Mouse (Mus musculus): ENCODE results near the gene Zmiz1. TPM values are rescaled to one million over a fixed set of nuclear protein-coding genes. Genes with fewer than 3 reads are reported as not detected.

Gene Zmiz1
- 100 to 1,000 TPM in 2 of 4 experiments, 10 to 100 TPM in 2; 90.3 to 192 (median 125) TPM for total RNA-seq (2022)

GRCm38 (mm10) chr14:25459016-25459393 is at the start of gene Zmiz1:
Gene Zmiz1, plus strand, starts transcription at chr14:25459185.
- DNase-seq = peak; percentile 87

DNA sequence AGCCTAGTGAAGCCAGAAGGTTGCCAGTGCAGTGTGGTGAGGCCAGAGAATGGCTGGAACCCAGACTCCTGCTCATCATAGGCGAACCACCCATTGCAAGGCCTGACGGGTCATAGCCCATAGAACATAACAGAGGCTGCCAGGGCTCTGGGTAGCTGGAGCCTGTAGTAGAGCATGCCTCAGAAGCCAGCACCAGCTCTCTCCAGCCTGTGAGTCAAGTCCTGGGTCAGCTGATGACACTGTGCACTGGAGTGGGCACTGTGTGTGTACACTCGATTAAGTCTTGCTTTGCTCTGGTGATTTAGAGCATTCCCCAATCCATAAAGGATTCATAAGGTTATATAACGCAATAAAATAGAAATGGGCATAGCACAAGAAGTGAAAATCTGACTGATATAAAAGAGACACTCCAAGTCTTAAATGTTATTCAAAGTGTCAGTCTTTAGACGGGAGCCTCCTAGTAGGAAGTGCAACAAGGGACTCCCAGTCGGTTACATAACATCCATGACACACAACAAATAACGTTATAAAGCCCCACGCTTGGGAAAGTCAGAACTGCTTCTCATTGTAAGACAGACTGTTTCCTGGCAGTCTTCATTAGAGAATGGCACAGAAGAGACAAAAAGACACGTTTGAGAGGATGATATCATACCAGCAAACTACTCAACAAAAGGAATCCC is 47.0 kb upstream of the Zmiz1 start:
- DNase-seq = no peak

- no peak for DNase-seq
Observed at GRCm38 (mm10) chr14:25412811-25413210, 46.2 kb upstream of the Zmiz1 start.

DNA sequence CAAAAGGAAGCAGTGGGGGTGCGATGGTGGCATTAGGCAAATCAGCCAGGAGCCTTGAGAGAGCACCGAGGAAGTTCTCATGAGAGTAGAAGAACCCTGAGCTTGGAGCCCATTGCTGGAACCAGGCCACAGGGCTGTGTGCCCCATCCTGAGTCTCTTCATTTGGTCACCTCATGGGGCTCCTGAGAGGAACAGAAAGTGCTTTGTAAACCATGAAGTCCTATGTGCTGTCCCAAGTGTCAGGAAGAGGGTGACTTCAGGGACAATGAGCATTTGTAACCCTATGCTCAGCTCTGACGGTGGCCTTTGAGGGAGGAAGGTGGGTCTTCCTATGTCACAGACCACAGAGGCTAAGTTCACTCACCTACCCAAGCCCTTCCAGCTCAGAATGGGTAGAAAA is 45.5 kb upstream of the Zmiz1 start:
- DNase-seq = no peak

GRCm38 (mm10) chr14:25414115-25414514 is 44.9 kb upstream of the Zmiz1 start:
- no peak for DNase-seq

DNA sequence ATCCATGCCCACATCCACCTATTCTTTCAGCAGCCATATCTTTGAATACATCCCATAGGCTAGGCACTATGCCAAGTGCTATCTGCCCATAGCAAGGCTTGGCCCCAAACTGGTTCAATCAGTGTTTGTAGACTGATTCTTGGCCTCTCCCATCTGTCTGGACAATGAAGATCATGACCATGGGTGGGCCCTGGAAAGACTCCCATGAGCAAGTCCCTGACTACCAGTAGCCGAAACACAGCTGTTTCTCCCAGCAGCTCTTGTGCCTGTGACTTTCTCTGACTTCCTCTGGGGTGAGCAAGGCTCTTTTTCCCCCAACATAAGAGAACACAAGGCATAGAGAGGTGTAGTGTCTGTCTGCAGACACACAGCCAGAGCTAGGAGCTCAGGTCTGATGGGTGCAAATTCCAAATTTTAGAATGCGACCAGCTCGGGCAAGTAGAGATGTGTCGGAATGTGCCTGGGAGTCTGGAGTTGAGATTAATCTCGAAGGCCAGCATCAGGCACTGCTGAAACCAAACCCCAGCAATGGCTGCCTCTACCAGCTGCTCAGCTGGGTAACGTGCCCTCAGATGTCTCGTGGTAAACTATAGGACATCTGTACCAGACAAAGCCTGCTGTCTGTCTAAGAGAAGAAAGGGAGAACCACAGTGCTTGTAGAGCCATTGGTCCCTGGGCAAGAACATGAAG is 38.8 kb upstream of the Zmiz1 start:
- no peak for DNase-seq

DNA sequence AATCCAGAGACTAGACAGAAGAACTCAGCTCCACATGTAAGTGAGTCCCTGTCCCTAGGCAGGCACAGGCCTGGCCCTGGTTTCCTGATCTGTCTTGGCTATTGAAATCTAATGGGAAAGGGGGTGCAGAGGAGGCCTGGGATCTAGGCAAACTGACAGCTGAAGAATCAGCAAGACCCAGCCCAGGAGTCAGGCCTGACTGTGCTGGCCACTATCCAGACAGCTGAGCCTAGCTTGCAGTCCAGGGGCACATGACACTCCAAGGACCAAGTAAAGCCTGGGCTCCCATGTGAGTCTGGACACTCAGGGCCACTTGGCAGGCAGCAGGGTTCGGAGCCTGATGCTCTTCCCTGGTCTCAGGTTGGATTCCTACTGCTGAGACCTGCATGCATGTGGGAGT is 38.0 kb upstream of the Zmiz1 start:
- peak; percentile 75 for DNase-seq

DNA sequence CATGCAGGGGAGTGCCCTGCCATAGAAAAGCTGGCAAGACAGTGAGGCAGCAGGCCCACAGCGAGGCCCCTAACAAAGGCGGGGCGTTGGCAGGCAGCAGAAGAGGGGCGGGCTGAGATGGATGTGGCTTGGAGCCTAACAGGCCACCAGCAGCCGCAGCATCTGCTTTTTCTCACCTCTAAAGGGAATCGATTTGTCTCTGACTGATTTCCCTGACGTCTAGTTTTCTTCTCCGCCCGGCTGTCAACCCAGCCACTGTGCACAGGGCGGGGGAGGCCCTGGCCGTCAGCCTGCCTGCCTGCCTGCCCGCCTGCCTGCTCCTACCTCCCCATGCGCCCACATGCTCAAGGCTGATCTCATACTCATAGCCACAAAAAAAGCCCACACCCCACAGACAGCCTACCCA is 37.4 kb upstream of the Zmiz1 start:
- DNase-seq = peak; percentile 11

GRCm38 (mm10) chr14:25422946-25423345 is 36.0 kb upstream of the Zmiz1 start:
- no peak for DNase-seq

GRCm38 (mm10) chr14:25423721-25424443 is 35.1 kb upstream of the Zmiz1 start:
- no peak for DNase-seq

GRCm38 (mm10) chr14:25438255-25438654 is 20.7 kb upstream of the Zmiz1 start:
- no peak for DNase-seq

- DNase-seq = no peak
Observed at GRCm38 (mm10) chr14:25440116-25440515, 18.9 kb upstream of the Zmiz1 start.

DNA sequence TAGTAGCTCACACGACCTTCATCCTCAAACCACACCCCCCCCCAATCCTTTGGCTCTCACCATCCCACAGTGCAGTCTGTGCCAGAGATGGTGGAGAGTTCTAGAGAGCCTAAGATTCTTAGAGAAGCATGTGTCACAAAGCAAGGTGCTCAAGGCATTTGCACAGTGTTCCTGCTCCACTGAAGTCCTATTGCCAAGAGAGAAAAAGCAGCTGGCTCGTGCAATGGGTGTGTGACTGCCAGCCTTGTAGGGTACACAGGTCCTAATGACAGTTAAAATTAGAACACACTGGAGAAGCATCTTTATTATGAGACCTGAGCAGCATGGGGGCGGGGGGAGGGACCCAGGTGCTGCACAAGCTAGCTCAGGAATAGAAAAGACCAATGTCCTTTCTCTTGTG is 18.2 kb upstream of the Zmiz1 start:
- DNase-seq = no peak

DNA sequence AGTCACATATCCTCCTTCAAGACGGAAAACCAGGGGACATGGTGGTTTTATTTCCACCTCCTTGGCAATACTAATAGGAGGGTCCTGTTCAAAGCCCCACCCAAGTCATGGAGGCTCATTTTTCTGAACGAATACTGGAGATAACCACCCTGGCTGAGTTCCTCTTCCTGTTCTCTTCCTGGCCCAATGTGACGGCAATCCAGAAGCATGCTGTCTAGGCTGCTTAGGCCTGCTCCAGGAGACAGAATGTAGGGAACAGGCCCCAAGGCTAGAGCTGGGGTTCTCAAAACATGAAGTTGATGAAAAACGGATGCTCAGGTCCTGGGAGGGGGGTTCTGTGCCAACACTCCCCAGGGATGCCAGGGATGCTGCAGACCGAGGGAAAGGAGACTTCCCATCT is 17.5 kb upstream of the Zmiz1 start:
- DNase-seq = no peak

DNA sequence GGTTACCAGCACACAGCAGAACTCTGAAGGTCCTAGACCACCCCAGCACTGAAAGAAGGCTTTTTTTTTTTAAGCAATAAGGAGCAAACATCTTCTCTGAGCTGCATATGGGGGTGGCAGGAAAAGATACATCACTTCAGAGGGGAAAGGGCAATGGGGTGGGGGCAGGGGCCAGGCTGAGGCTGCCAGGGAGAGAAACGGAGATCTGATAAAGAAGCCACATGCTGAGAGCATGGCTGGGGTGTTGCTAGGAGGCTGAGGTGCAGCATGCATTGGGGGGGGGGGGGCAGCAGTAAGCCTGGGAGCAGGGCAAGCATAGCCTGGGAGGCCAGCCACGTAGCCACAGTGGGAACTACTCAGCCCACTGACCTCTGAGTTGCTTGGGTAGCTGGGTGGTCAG is 16.3 kb upstream of the Zmiz1 start:
- DNase-seq = no peak

GRCm38 (mm10) chr14:25447136-25447775 is 11.7 kb upstream of the Zmiz1 start:
- no peak for DNase-seq

GRCm38 (mm10) chr14:25448471-25448870 is 10.5 kb upstream of the Zmiz1 start:
- DNase-seq = no peak

DNA sequence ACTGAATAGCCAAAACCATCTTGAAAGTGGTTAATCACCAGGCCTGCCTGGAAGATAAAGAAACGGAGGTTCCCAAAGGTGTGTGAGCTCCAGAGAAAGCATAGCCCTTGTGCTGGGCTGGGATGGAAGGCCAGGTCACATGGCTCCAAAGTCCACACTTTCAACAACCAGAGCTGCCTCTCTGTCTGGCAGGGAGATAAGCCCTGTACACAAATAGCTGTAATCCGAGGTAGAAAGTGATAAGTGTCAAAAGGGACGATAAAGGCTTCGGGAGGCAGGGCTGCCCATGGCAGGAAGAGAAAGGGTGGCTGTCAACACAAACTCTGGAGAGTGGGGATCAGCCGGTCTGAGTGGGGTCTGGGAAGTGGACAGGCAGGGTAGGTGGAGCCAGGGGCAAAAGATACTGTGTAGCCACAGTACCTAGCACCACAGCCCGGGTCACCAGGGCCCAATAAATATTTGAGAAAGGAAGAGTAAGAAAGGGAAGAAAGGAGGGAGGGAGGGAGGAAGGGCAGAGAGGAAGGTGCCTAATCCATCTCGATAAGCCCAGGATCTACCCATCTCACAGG is 7.8 kb upstream of the Zmiz1 start:
- DNase-seq = no peak

- DNase-seq = no peak
Observed at GRCm38 (mm10) chr14:25451699-25452632, 7.0 kb upstream of the Zmiz1 start.

DNA sequence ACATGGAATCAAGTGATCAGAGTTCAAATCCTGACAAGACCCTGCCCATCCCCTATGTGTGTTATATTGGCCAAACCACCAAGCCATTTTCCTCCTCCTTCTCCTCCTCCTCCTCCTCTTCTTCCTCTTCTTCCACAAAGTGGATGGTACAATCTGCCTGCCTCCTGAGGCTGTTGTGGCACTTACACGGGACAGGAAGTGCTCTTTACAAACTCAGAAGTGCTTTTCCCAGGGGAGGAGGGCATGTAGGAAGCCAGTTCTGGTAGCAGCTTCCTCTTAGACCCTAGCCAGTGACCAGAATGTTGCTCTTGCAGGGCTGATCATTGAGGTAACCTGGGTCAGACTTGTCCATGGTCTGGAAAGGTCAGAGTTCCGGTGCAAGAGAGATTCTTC is 6.4 kb upstream of the Zmiz1 start:
- no peak for DNase-seq

- no peak for DNase-seq
Observed at GRCm38 (mm10) chr14:25454066-25454760, 4.8 kb upstream of the Zmiz1 start.

Measured in adrenal gland, adult 8-10 months (tissue).